Mouse (Mus musculus) intestine, embryonic 16.5 days (tissue): ENCODE results near the gene Csta1. TPM values are rescaled to one million over a fixed set of nuclear protein-coding genes. Genes with fewer than 3 reads are reported as not detected.

Source experiments
- ATAC-seq: fragments of 200-750 bp; cut with Nextera tagmentation; 2 replicates; pipeline ENCODE4 v1.8.0; 2017; ENCODE audit warnings: moderate TSS enrichment, moderate library complexity
- H3K27ac ChIP-seq: fragments of 300-500 bp; sonication (generic); 2 replicates; pipeline ENCODE4 v1.5.1; 2014; ENCODE audit warnings: mild to moderate bottlenecking, low read length
- H3K27me3 ChIP-seq: fragments of 300-500 bp; sonication (generic); replicated peaks from 2 replicates; pipeline ENCODE4 v1.6.1; 2014; ENCODE audit warnings: low read length, control low read depth, mixed read lengths; ENCODE audit not compliant: control insufficient read depth, insufficient read depth
- H3K36me3 ChIP-seq: fragments of 300-500 bp; sonication (generic); 2 replicates; pipeline ENCODE4 v1.6.1; 2014; ENCODE audit warnings: low read length, control low read depth; ENCODE audit not compliant: control insufficient read depth, insufficient read depth
- H3K4me1 ChIP-seq: fragments of 300-500 bp; sonication (generic); 2 replicates; pipeline ENCODE4 v1.6.1; 2014; ENCODE audit warnings: low read length, control low read depth, mixed read lengths; ENCODE audit not compliant: control insufficient read depth, insufficient read depth
- H3K4me2 ChIP-seq: fragments of 300-500 bp; sonication (generic); 2 replicates; pipeline ENCODE4 v1.6.1; 2014; ENCODE audit warnings: low read depth, low read length, control low read depth
- H3K4me3 ChIP-seq: fragments of 300-500 bp; sonication (generic); 2 replicates; pipeline ENCODE4 v1.5.1; 2014; ENCODE audit warnings: mild to moderate bottlenecking, low read length
- H3K9ac ChIP-seq: fragments of 300-500 bp; sonication (generic); 2 replicates; pipeline ENCODE4 v1.6.1; 2014; ENCODE audit warnings: low read depth, low read length
- H3K9me3 ChIP-seq: fragments of 300-500 bp; sonication (generic); 2 replicates; pipeline ENCODE4 v1.6.1; 2016; ENCODE audit warnings: low read length, control low read depth; ENCODE audit not compliant: control insufficient read depth
- WGBS: fragments of 180-500 bp; shearing (Covaris S2); extraction: QIAGEN DNeasy Blood & Tissue Kit; methylation state at CpG from one replicate; pipeline ENCODE4 v1.1.7; 2014; 5-methylcytosine and 5-hydroxymethylcytosine counted together
- polyA plus RNA-seq: library from polyadenylated mRNA; unstranded; fragments of >200 nt; fragmentation: Nextera tagmentation; extraction: Ambion mirVana; gene quantifications from 2 replicates; pipeline ENCODE4 v1.2.1, GENCODE M21; 2015

The Csta1 gene
- polyA plus RNA-seq, 1 experiment from 2014 or later, result not detected

DNA sequence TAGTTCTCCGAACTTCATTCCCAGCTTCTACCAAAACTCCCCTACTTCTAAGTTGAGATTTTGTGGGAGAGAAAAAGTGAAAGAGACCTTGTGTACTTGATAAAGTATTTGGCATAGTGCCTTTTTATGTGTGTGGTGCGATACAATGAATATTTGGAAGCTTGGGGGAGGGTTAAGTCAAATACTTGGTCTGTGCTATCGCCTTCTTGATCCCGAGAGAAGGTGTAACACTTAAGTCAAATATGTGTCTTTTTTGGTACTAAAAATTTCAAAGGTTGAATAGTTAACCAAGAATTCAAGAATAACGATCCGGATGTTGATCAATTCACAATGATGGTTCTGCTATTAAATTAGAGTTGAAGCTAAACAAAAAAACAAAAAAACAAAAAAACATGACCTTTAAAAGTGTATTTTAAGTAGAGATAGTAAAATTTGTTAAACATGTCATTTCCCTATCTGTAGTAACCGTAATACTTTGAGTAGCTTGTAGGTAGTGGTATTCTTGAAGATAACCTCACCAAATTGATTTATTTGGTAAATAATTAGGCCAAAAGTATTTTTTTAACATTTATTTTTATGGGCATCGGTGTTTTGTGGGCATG is 58.5 kb downstream of the Csta1 start:
- 27% methylated on average over 8 of the region's 8 CpGs for WGBS
- ATAC-seq, result no peak
- Histone ChIP-seq H3K36me3 (no peaks in the 10 kb centered on the region), H3K4me1 (peaks cover 10% of the 10 kb centered on the region), H3K27ac (peak overlapping the region; percentile 99), H3K9ac (peak overlapping the region; percentile 91), H3K4me3 (peak overlapping the region; percentile 64), H3K4me2 (peak overlapping the region; percentile 59), H3K9me3 (no peaks in the 10 kb centered on the region), H3K27me3 (no peaks in the 10 kb centered on the region)

GRCm38 (mm10) chr16:36071450-36072379 is 59.3 kb downstream of the Csta1 start, which contains the start of the genes Fam162a and Ccdc58:
Gene Fam162a (minus strand): TSS chr16:36071594.
Gene Ccdc58 (plus strand): TSS chr16:36071685.
- peak within 1 kb of the TSS; percentile 59 for H3K4me2 ChIP-seq
- ATAC-seq, result peak; percentile 93
- no peaks in the 10 kb centered on the region for H3K36me3 ChIP-seq
- peak within 1 kb of the TSS; percentile 64 for H3K4me3 ChIP-seq
- peaks cover 14% of the 10 kb centered on the region for H3K4me1 ChIP-seq
- peak within 1 kb of the TSS; percentile 91 for H3K9ac ChIP-seq
- WGBS, result under 1% methylated on average over 81 of the region's 81 CpGs
- no peaks in the 10 kb centered on the region for H3K9me3 ChIP-seq
- peak within 1 kb of the TSS; percentile 99 for H3K27ac ChIP-seq
- H3K27me3 ChIP-seq, result no peaks in the 10 kb centered on the region

GRCm38 (mm10) chr16:36071071-36071449 is 60.0 kb downstream of the Csta1 start:
- Histone ChIP-seq H3K4me2 (peak overlapping the region; percentile 59), H3K4me3 (peak overlapping the region; percentile 64), H3K27me3 (no peaks in the 10 kb centered on the region), H3K27ac (peak overlapping the region; percentile 99), H3K36me3 (no peaks in the 10 kb centered on the region), H3K4me1 (peaks cover 14% of the 10 kb centered on the region), H3K9me3 (no peaks in the 10 kb centered on the region), H3K9ac (peak overlapping the region; percentile 91)
- WGBS, result under 1% methylated on average over 16 of the region's 16 CpGs
- ATAC-seq, result no peak; the same call in 1 of the 2 replicates

Other genes with a start within 250 kb of the Csta1 start
- 13.0 and 15.5 TPM in 2 replicates for gene Parp9, start 192.8 kb downstream of the Csta1 start, polyA plus RNA-seq
- gene Dtx3l, start 192.1 kb downstream of the Csta1 start, polyA plus RNA-seq, result 8.5 and 9.2 TPM in 2 replicates
- 31.6 and 33.3 TPM in 2 replicates for gene Kpna1, start 152.5 kb downstream of the Csta1 start, polyA plus RNA-seq
- gene Wdr5b, start 90.1 kb downstream of the Csta1 start, polyA plus RNA-seq, result 5.7 and 5.9 TPM in 2 replicates
- 513 and 517 TPM in 2 replicates for gene Fam162a, start 59.6 kb downstream of the Csta1 start, polyA plus RNA-seq
- gene Ccdc58, start 59.6 kb downstream of the Csta1 start, polyA plus RNA-seq, result 104 and 121 TPM in 2 replicates
- 1.1 TPM in 1 of 2 replicates, not detected in the other for gene Stfa2l1, start 25.6 kb upstream of the Csta1 start, polyA plus RNA-seq
- 1.6 and 2.4 TPM in 2 replicates for gene Gm5483, start 53.0 kb upstream of the Csta1 start, polyA plus RNA-seq
- gene Gm5416, start 79.2 kb upstream of the Csta1 start, polyA plus RNA-seq, result not detected in 2 replicates
- 0.39 and 1.2 TPM in 2 replicates for gene 2010005H15Rik, start 90.2 kb upstream of the Csta1 start, polyA plus RNA-seq
- 3.8 and 7.1 TPM in 2 replicates for gene Stfa1, start 145.7 kb upstream of the Csta1 start, polyA plus RNA-seq
- not detected in 2 replicates for gene BC117090, start 203.1 kb upstream of the Csta1 start, polyA plus RNA-seq
- gene BC100530, start 236.5 kb upstream of the Csta1 start, polyA plus RNA-seq, result 3.2 and 5.5 TPM in 2 replicates